Mouse (Mus musculus) stomach, embryonic 16.5 days (tissue): ENCODE results near the gene Slc34a1. TPM values are rescaled to one million over a fixed set of nuclear protein-coding genes. Genes with fewer than 3 reads are reported as not detected.
A peak's percentile ranks its signal among the peaks of the same experiment; 100 is the strongest.

Experiments used
- ATAC-seq: fragments of 200-750 bp; cut with Nextera tagmentation; 2 replicates; pipeline ENCODE4 v1.8.0; 2017; ENCODE audit warnings: moderate number of reproducible peaks, moderate TSS enrichment; ENCODE audit not compliant: insufficient read depth, low FRiP score
- H3K27ac ChIP-seq: fragments of 300-500 bp; sonication (generic); 2 replicates; pipeline ENCODE4 v1.5.1; 2014; ENCODE audit warnings: low read length
- H3K27me3 ChIP-seq: fragments of 300-500 bp; sonication (generic); 2 replicates; pipeline ENCODE4 v1.6.1; 2014; ENCODE audit warnings: low read length, control low read depth, mixed read lengths; ENCODE audit not compliant: control insufficient read depth, insufficient read depth
- H3K36me3 ChIP-seq: fragments of 300-500 bp; sonication (generic); 2 replicates; pipeline ENCODE4 v1.6.1; 2014; ENCODE audit warnings: low read length; ENCODE audit not compliant: control insufficient read depth, insufficient read depth
- H3K4me1 ChIP-seq: fragments of 300-500 bp; sonication (generic); 2 replicates; pipeline ENCODE4 v1.6.1; 2014; ENCODE audit warnings: low read length, control low read depth, mixed read lengths; ENCODE audit not compliant: control insufficient read depth, insufficient read depth
- H3K4me2 ChIP-seq: fragments of 300-500 bp; sonication (generic); 2 replicates; pipeline ENCODE4 v1.6.1; 2014; ENCODE audit warnings: low read depth, low read length, mixed read lengths
- H3K4me3 ChIP-seq: fragments of 300-500 bp; sonication (generic); replicated peaks from 2 replicates; pipeline ENCODE4 v1.5.1; 2014; ENCODE audit warnings: mild to moderate bottlenecking, low read length
- H3K9ac ChIP-seq: fragments of 300-500 bp; sonication (generic); 2 replicates; pipeline ENCODE4 v1.6.1; 2014; ENCODE audit warnings: low read length
- H3K9me3 ChIP-seq: fragments of 300-500 bp; sonication (generic); replicated peaks from 2 replicates; pipeline ENCODE4 v1.6.1; 2016; ENCODE audit warnings: low read length, control low read depth; ENCODE audit not compliant: control insufficient read depth
- WGBS: fragments of 180-500 bp; shearing (Covaris S2); extraction: QIAGEN DNeasy Blood & Tissue Kit; methylation state at CpG from one replicate; pipeline ENCODE4 v1.1.7; 2014; 5-methylcytosine and 5-hydroxymethylcytosine counted together
- polyA plus RNA-seq: library from polyadenylated mRNA; unstranded; fragments of >200 nt; fragmentation: Nextera tagmentation; extraction: Ambion mirVana; gene quantifications from 2 replicates; pipeline ENCODE4 v1.2.1, GENCODE M21; 2015

Slc34a1 gene
- polyA plus RNA-seq, 1 experiment from 2014 or later: 0.14 TPM

DNA sequence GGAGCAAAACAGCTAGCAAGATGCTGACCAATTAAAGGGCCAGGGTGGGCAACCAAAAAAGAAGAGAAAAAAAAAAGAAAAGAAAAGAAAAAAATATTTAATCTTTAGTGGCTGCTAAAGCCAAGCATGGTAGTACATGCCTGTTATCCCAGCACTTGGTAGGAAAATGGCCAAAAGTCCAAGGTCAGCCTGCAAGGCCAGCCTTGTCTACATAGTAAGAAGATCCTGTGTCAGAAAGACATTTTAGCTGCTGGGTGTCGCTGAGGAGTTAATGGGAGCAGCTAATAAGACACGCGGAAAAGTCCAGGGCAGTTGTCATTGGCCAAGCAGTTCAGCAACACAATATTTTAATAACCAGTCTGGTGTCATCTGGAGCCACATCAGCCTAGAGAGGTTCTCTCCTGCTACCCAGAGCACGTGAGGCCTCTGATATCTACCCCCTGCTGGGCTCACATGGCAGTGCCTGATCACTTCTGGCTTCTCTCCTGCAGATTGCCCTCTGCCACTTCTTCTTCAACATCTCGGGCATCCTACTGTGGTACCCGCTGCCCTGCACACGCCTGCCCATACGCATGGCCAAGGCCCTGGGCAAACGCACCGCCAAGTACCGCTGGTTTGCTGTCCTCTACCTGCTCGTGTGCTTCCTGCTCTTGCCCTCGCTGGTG, 14.8 kb downstream of the Slc34a1 start:
- Histone ChIP-seq H3K27me3 (no peaks in the 10 kb centered on the region), H3K9ac (no peak overlapping the region), H3K4me1 (no peaks in the 10 kb centered on the region), H3K4me2 (no peak overlapping the region), H3K4me3 (no peak overlapping the region), H3K27ac (no peak overlapping the region), H3K36me3 (no peaks in the 10 kb centered on the region), H3K9me3 (no peaks in the 10 kb centered on the region)
- 81% methylated on average over 13 of the region's 13 CpGs for WGBS
- no peak for ATAC-seq

DNA sequence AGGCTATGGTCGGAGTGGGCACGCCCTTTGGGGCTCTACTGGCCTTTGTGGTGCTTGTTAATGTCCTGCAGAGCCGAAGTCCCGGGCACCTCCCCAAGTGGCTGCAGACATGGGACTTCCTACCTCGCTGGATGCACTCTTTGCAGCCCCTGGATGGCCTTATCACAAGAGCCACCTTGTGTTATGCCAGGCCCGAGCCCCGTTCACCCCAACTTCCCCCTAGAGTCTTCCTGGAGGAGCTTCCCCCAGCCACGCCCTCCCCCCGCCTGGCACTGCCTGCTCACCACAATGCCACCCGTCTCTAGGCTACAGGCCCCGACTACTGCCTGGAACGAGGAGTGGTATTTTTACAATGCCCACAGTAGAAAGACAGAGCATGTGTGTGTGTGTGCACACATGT, 15.3 kb downstream of the Slc34a1 start:
- 73% methylated on average over 12 of the region's 12 CpGs for WGBS
- H3K36me3 ChIP-seq: no peaks in the 10 kb centered on the region
- no peak overlapping the region for H3K4me3 ChIP-seq
- no peaks in the 10 kb centered on the region for H3K9me3 ChIP-seq
- no peak overlapping the region for H3K4me2 ChIP-seq
- H3K27ac ChIP-seq: no peak overlapping the region
- no peaks in the 10 kb centered on the region for H3K27me3 ChIP-seq
- H3K9ac ChIP-seq: no peak overlapping the region
- no peaks in the 10 kb centered on the region for H3K4me1 ChIP-seq
- ATAC-seq: no peak

DNA sequence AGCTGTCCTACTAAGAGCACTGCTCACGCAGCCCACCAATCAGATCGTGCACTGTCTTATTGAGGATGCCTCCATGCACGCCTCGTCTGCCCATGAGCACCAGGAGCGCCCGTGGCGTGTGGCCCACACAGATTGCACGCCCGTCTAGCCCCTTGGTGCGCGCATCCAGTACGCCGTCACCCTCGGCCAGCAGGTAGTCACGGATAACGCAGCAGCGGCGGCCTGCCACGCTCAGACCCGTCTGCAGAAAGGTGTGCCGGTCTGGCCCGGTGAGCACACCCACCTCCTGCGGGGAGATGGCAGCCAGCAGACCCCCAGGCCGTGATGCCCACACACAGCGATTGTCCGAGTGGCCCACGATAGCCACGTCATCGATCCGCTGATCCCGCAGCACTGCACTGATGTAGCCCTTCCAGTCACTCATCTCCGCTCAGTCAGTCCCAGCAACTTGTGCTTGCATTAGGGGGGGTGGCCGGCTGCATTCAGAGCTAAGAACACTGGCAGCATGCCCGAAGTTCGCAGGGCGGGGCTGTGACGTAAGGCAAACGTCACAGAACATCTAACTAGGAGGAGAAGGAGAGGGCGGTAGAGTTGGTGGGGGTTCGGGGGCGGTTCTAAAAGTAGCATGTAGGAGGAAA, 16.9 kb downstream of the Slc34a1 start, which contains the start of gene Pfn3:
Gene Pfn3, minus strand, starts transcription at position 490 of the 638 bp plus-strand sequence.
- Histone ChIP-seq H3K9me3 (no peaks in the 10 kb centered on the region), H3K9ac (peak within 1 kb of the TSS; percentile 48), H3K4me2 (peak within 1 kb of the TSS; percentile 52), H3K36me3 (no peaks in the 10 kb centered on the region), H3K27me3 (peaks cover 10% of the 10 kb centered on the region), H3K27ac (no peak within 1 kb of the TSS), H3K4me3 (peak within 1 kb of the TSS; percentile 15), H3K4me1 (no peaks in the 10 kb centered on the region)
- 10% methylated on average over 41 of the region's 41 CpGs for whole genome bisulfite sequencing
- peak; percentile 72; the same call in 1 of the 2 replicates for ATAC-seq

- Histone ChIP-seq H3K36me3 (no peaks in the 10 kb centered on the region), H3K27ac (no peak overlapping the region), H3K4me1 (peaks cover 8% of the 10 kb centered on the region), H3K9me3 (no peaks in the 10 kb centered on the region), H3K27me3 (peaks cover 30% of the 10 kb centered on the region), H3K9ac (no peak overlapping the region), H3K4me3 (no peak overlapping the region), H3K4me2 (no peak overlapping the region)
- peak; percentile 54 for ATAC-seq
- 14% methylated on average over 12 of the region's 12 CpGs for WGBS
These were observed 20.0 kb downstream of the Slc34a1 start for GRCm38 (mm10) chr13:55418004-55418403.

DNA sequence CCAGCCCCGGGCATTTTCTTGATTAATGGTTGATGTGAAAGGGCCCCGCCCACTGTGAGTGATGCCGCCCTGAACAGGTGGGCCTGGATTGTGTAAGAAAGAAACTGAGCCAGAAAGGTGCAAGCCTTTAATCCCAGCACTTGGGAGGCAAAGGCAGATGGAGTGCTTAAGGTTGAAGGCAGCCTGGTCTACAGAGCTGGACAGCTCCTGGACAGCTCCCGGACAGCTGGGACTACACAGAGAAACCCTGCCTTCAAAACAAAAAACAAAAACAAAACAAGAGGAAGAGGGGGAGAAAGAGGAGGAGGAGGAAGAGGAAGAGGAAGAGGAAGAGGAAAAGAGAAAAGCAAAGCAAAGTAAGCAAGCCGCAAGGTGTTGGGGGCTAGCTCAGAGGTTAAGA, 21.2 kb downstream of the Slc34a1 start:
- peaks cover 8% of the 10 kb centered on the region for H3K4me1 ChIP-seq
- H3K9me3 ChIP-seq: no peaks in the 10 kb centered on the region
- H3K9ac ChIP-seq: no peak overlapping the region
- no peak overlapping the region for H3K27ac ChIP-seq
- H3K27me3 ChIP-seq: peaks cover 30% of the 10 kb centered on the region
- H3K36me3 ChIP-seq: no peaks in the 10 kb centered on the region
- no peak for ATAC-seq
- WGBS: 65% methylated on average over 5 of the region's 5 CpGs
- no peak overlapping the region for H3K4me3 ChIP-seq
- no peak overlapping the region for H3K4me2 ChIP-seq

DNA sequence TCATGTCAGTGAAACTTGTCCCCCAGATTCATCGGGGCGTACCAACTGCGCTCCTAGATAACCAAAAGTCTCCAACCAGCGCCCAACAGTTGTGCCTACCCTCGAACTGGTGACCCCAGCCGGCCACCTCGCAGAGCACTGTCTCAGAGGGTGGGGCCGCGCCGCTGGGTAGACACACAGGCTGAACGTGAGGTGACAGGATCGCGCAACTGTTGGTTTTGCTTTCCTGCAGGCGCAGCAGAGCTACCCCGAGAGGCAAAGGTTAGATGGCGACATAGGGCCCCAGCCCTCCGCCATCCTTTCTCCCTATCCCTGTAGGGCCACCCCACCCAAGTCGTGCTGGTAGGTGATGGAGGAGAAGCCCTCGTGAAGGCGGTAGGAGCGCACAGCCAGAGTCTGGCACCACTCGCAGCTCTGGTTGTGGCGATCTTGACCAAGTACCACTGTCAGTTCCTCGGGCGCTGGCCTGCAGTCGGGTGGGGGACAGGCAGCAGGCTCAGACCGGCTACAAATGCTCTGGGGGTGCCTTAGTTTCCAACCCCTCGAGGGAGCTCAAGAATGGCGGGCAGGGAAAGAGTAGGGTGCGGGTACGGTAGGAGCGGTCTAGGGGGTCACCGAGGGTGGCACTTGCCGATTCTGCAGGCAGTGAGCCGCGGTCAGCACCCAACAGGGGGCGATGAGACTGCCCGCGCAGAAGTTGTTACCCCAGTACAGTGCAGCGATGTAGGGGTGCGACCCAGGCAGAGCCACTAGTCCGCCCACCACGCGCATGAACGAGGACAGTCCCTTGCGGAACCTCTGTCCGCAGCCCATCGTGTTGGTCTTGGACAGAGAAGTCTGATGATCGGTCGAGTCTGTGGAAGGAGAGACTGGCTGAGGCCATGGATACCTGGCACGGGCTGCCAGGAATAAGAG, 22.3 kb downstream of the Slc34a1 start:
- Histone ChIP-seq H3K36me3 (no peaks in the 10 kb centered on the region), H3K27ac (no peak overlapping the region), H3K4me2 (peak overlapping the region; percentile 51; the same call in 1 of the 2 replicates), H3K4me1 (peaks cover 8% of the 10 kb centered on the region), H3K27me3 (peaks cover 30% of the 10 kb centered on the region), H3K9ac (no peak overlapping the region), H3K9me3 (no peaks in the 10 kb centered on the region), H3K4me3 (peak overlapping the region; percentile 35; the same call in 1 of the 2 replicates)
- ATAC-seq: no peak
- 28% methylated on average over 51 of the region's 51 CpGs for WGBS

- Histone ChIP-seq H3K9ac (peak overlapping the region; percentile 52), H3K27ac (no peak overlapping the region), H3K36me3 (no peaks in the 10 kb centered on the region), H3K27me3 (peaks cover 30% of the 10 kb centered on the region), H3K4me3 (peak overlapping the region; percentile 35), H3K9me3 (no peaks in the 10 kb centered on the region), H3K4me1 (peaks cover 8% of the 10 kb centered on the region), H3K4me2 (peak overlapping the region; percentile 51)
- ATAC-seq: peak; percentile 67; the same call in 1 of the 2 replicates
- WGBS: 8% methylated on average over 35 of the region's 35 CpGs
These were observed 23.2 kb downstream of the Slc34a1 start for GRCm38 (mm10) chr13:55420933-55421800.

DNA sequence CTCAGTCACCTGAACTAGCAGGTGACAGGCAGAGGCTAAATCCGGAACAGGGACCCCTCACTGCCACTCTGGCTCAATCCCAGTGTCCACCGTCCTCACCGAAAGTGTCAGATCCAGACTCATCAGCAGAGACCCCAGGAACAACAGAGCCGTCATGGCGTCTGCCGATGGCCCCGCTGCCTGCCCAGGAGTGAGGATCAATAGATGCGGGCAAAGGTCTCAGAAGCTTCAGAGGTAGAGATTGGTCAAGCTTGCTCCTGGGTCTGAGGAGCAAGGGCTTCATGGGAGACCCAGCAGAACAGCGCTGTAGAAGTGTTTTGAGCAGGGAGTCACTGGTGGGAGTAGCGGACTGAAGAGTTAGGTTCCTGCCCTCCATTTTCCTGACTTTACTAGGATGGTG, 28.6 kb downstream of the Slc34a1 start, which contains the start of gene F12:
Gene F12, minus strand, starts transcription at position 181 of the 400 bp plus-strand sequence.
- peaks cover 5% of the 10 kb centered on the region; the same call in 1 of the 2 replicates for H3K27me3 ChIP-seq
- no peaks in the 10 kb centered on the region for H3K4me1 ChIP-seq
- WGBS: 80% methylated on average over 10 of the region's 10 CpGs
- no peak within 1 kb of the TSS; the same call in 1 of the 2 replicates for H3K9ac ChIP-seq
- no peaks in the 10 kb centered on the region for H3K36me3 ChIP-seq
- no peak for ATAC-seq
- H3K9me3 ChIP-seq: no peaks in the 10 kb centered on the region
- no peak within 1 kb of the TSS for H3K4me2 ChIP-seq
- no peak within 1 kb of the TSS for H3K4me3 ChIP-seq
- no peak within 1 kb of the TSS for H3K27ac ChIP-seq
